Mouse (Mus musculus) ES-E14 (cell line): ENCODE data around the gene Rpa2.

Experiments
- CHD2 ChIP-seq: IDR thresholded peaks from 2 replicates; pipeline ENCODE4 v1.6.1; 2014; ENCODE audit warnings: mild to moderate bottlenecking, low read depth, low read length, inconsistent platforms
- ZC3H11A ChIP-seq: IDR thresholded peaks from 2 replicates; pipeline ENCODE4 v1.6.1; 2012; ENCODE audit warnings: low read depth, mild to moderate bottlenecking, inconsistent platforms, low read length, borderline replicate concordance

- TF ChIP-seq ZC3H11A: no peak
- TF ChIP-seq CHD2: peak; percentile 80
These were observed at the start of gene Rpa2 for GRCm38 (mm10) chr4:132767914-132768876.
